Mouse (Mus musculus) liver, adult 2 months (tissue): ENCODE data around the gene Lingo4. TPM values are rescaled to one million over a fixed set of nuclear protein-coding genes. Genes with fewer than 3 reads are reported as not detected.

Experiments
- DNase-seq: peaks from one replicate; pipeline ENCODE4 v3.0.0-alpha.2; 2011; ENCODE audit warnings: low read depth, low spot score; ENCODE audit errors: extremely low read depth
- H3K27ac ChIP-seq: fragments of 200-500 bp; replicated peaks from 2 replicates; pipeline ENCODE4 v1.5.1; 2012; ENCODE audit warnings: low read depth, mild to moderate bottlenecking, control low read depth, inconsistent platforms, low read length; ENCODE audit not compliant: insufficient read depth
- H3K27me3 ChIP-seq: fragments of 200-500 bp; 2 replicates; pipeline ENCODE4 v1.6.1; 2012; ENCODE audit warnings: mild to moderate bottlenecking, moderate library complexity, low read length, inconsistent platforms; ENCODE audit not compliant: control insufficient read depth, insufficient read depth
- H3K36me3 ChIP-seq: fragments of 200-500 bp; 2 replicates; pipeline ENCODE4 v1.6.1; 2012; ENCODE audit warnings: low read length, inconsistent platforms; ENCODE audit not compliant: control insufficient read depth, insufficient read depth
- H3K4me1 ChIP-seq: fragments of 200-500 bp; 2 replicates; pipeline ENCODE4 v1.6.1; 2011; ENCODE audit warnings: low read length; ENCODE audit not compliant: control insufficient read depth, insufficient read depth
- H3K4me3 ChIP-seq: fragments of 200-500 bp; 2 replicates; pipeline ENCODE4 v1.5.1; 2011; ENCODE audit warnings: low read depth, mild to moderate bottlenecking, control low read depth, low read length, moderate library complexity; ENCODE audit not compliant: insufficient read depth
- H3K79me2 ChIP-seq: fragments of 200-500 bp; 2 replicates; pipeline ENCODE4 v1.6.1; 2012; ENCODE audit warnings: inconsistent platforms, mild to moderate bottlenecking, low read length, moderate library complexity; ENCODE audit not compliant: control insufficient read depth, insufficient read depth
- H3K9ac ChIP-seq: fragments of 200-500 bp; 2 replicates; pipeline ENCODE4 v1.6.1; 2012; ENCODE audit warnings: low read depth, mild to moderate bottlenecking, control low read depth, inconsistent platforms, low read length
- CTCF ChIP-seq: fragments of 200-500 bp; IDR thresholded peaks from 2 replicates; pipeline ENCODE4 v1.5.1; 2011; ENCODE audit warnings: low read depth, low read length, control low read depth
- POLR2A ChIP-seq: fragments of 200-500 bp; IDR thresholded peaks from 2 replicates; pipeline ENCODE4 v1.6.1; 2011; ENCODE audit warnings: low read length, control low read depth; ENCODE audit not compliant: insufficient read depth; ENCODE audit errors: extremely low read depth
- WGBS: fragments of 180-500 bp; shearing (Covaris S2); methylation state at CpG from one replicate; pipeline ENCODE4 v1.1.7; 2018; 5-methylcytosine and 5-hydroxymethylcytosine counted together
- polyA plus RNA-seq: library from polyadenylated mRNA; depleted of rRNA; stranded (reverse); fragments of >200 nt; gene quantifications from 2 replicates; pipeline ENCODE4 v1.2.3, GENCODE M21; 2012
- total RNA-seq: library from RNA; depleted of rRNA; stranded (reverse); fragments of >200 nt; gene quantifications from 2 replicates; pipeline ENCODE4 v1.2.3, GENCODE M21; 2014

Lingo4 gene
- total and polyA plus RNA-seq, 2 experiments: 0.12 to 0.37 TPM

DNA sequence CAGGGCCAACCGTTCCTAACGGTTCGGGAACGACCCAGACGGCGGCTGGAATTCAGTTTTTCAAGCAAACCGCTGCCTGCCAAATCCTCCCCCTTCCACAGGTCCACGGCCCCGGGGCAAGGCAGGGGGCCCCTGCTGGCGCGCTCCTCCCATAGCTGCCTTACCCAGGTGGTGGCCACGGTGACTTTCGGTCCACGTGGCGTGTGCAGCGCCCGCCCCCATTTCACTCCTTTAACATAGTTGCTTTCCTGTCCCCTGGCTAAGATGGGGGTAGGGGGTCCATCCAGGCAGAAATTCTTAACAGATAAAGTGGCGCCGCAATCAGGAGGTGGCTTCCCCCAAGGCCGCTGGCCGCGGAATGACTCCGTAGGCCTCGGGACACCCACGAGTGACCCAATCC lies 14.2 kb downstream of the Lingo4 start:
- Histone ChIP-seq H3K79me2 (no peaks in the 10 kb centered on the region), H3K27me3 (no peaks in the 10 kb centered on the region), H3K36me3 (no peaks in the 10 kb centered on the region), H3K4me3 (peak overlapping the region; percentile 61), H3K27ac (no peak overlapping the region), H3K9ac (peak overlapping the region; percentile 27), H3K4me1 (no peaks in the 10 kb centered on the region)
- no peak for DNase-seq
- TF ChIP-seq CTCF: no peak
- no peak for TF ChIP-seq POLR2A
- 6% methylated on average over 25 of the region's 25 CpGs for WGBS

- no peaks in the 10 kb centered on the region for H3K4me1 ChIP-seq
- TF ChIP-seq CTCF (no peak), POLR2A (0 out of 2 replicates have a peak, but pooled peaks have one; percentile 24)
- no peaks in the 10 kb centered on the region for H3K27me3 ChIP-seq
- no peaks in the 10 kb centered on the region for H3K36me3 ChIP-seq
- H3K79me2 ChIP-seq: no peaks in the 10 kb centered on the region
- peak within 1 kb of the TSS; percentile 61 for H3K4me3 ChIP-seq
- H3K27ac ChIP-seq: no peak within 1 kb of the TSS
- H3K9ac ChIP-seq: peak within 1 kb of the TSS; percentile 53
- 10% methylated on average over 52 of the region's 52 CpGs for WGBS
- peak; percentile 91 for DNase-seq
Observed at GRCm38 (mm10) chr3:94413031-94413679, 14.8 kb downstream of the Lingo4 start, which contains the start of gene Tdrkh. Tdrkh (plus strand) TSS chr3:94413273.

DNA sequence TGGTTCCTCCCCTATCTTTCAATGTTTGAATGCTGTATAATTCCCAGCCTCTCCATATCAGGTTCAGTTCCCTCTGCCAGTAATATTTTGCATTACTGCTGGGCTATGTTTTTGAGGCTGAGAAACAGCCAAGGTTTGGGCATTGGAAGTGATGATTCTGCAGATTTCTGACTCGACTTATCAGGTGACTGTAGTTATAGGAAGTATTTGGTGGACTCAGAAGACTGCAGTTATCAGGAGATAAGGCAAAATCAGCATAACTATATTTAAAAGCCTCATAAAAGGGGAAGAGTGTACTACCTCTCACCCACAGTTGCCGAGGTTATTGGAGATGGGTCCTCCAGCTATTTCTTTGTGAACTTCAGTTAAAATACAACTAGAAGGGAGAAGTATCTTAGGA lies 32.7 kb downstream of the Lingo4 start:
- Histone ChIP-seq H3K9ac (no peak overlapping the region), H3K4me3 (no peak overlapping the region), H3K79me2 (no peaks in the 10 kb centered on the region), H3K4me1 (peaks cover 6% of the 10 kb centered on the region), H3K27ac (no peak overlapping the region), H3K36me3 (no peaks in the 10 kb centered on the region), H3K27me3 (no peaks in the 10 kb centered on the region)
- DNase-seq: no peak
- WGBS: 51% methylated on average over 2 of the region's 2 CpGs
- TF ChIP-seq POLR2A: no peak

DNA sequence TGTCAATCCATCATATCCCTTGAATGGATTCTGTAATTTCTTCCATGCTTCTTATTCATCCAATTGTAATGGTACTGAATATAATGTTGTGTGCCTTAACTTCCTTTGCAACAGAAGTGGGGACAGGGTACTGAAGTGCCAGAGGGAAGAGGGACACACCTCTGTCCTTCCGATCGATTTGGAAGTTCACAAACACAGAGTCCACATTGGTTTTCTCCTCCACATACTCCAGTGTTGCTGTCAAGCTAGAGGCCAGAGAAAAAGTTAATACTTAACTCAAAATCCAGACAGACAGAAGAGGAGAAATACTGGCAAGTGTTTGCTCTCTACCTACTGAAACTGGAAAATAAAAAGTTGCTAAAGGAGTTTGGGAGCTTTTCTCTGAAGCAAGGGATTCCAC lies 36.0 kb downstream of the Lingo4 start:
- H3K4me3 ChIP-seq: 0 out of 2 replicates have a peak overlapping the region, but pooled peaks have one; percentile 15
- TF ChIP-seq CTCF (no peak), POLR2A (no peak)
- H3K9ac ChIP-seq: no peak overlapping the region
- DNase-seq: peak; percentile 92
- no peaks in the 10 kb centered on the region for H3K27me3 ChIP-seq
- WGBS: 28% methylated on average over 2 of the region's 2 CpGs
- no peaks in the 10 kb centered on the region for H3K79me2 ChIP-seq
- peaks cover 6% of the 10 kb centered on the region for H3K4me1 ChIP-seq
- H3K36me3 ChIP-seq: no peaks in the 10 kb centered on the region
- peak overlapping the region; percentile 79 for H3K27ac ChIP-seq

DNA sequence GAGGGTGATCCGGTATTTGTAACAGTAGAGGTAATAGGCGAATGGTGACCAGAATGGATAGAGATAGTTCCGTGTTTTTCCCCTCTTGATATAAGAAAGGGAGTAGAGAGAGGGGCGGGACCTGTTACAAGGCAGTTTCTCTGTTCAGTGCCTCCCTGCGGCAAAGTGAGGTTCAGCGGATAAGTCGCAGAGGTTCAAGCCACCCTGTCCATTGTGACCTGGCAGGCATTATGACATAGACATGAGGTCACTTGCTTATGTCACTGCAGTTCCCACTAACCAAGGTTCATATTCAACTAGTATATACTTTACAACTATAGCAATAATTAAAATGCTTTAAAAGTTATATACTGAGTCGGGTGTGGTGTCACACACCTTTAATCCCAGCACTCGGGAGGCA lies 38.1 kb downstream of the Lingo4 start:
- no peaks in the 10 kb centered on the region for H3K79me2 ChIP-seq
- no peak for DNase-seq
- TF ChIP-seq CTCF: no peak
- H3K27me3 ChIP-seq: no peaks in the 10 kb centered on the region
- 91% methylated on average over 9 of the region's 9 CpGs for WGBS
- no peaks in the 10 kb centered on the region for H3K36me3 ChIP-seq
- H3K9ac ChIP-seq: no peak overlapping the region
- H3K4me3 ChIP-seq: no peak overlapping the region
- peaks cover 6% of the 10 kb centered on the region for H3K4me1 ChIP-seq
- H3K27ac ChIP-seq: no peak overlapping the region

DNA sequence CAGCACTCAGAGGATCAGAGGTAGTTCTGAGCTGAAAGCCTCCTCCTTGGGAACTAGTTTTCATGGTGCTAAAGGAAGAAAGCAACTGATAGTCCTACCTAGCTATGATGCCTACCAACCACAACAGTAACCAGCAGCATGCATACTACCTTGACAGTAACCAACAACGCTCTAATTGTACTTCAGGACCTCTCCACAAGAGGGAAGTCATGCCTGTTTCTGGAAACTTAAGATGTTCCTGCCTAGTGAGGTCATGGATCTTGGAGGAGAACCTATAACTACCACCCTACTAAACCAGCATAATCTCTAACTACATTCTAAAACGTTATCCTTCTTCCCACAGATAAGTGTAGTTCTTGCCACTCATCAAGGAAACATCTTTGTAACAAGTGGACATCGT lies 42.9 kb downstream of the Lingo4 start:
- DNase-seq: no peak
- Histone ChIP-seq H3K4me1 (peaks cover 4% of the 10 kb centered on the region; the same call in 1 of the 2 replicates), H3K36me3 (peaks cover 10% of the 10 kb centered on the region), H3K27me3 (no peaks in the 10 kb centered on the region), H3K27ac (no peak overlapping the region), H3K9ac (no peak overlapping the region), H3K4me3 (no peak overlapping the region), H3K79me2 (peaks cover 5% of the 10 kb centered on the region; the same call in 1 of the 2 replicates)
- no peak for TF ChIP-seq CTCF
- TF ChIP-seq POLR2A: no peak
- 55% methylated on average over 3 of the region's 3 CpGs for WGBS
